Mouse (Mus musculus) kidney, postnatal 4 days (tissue): Measurements from ENCODE around the gene Rnf17.
A peak's percentile ranks its signal among the peaks of the same experiment; 100 is the strongest.

Source experiments
- DNase-seq, 2 experiments: peaks; one replicate each; pipeline ENCODE4 v3.0.0; 2021; ENCODE audit warnings: mixed read lengths in 2 of 2

Gene Rnf17

GRCm38 (mm10) chr14:56402311-56403071, at the start of gene Rnf17:
Rnf17 (plus strand) TSS chr14:56402581.
- DNase-seq = no peak

GRCm38 (mm10) chr14:56354803-56355202, 47.6 kb upstream of the Rnf17 start:
- no peak for DNase-seq

- DNase-seq = no peak
Observed at GRCm38 (mm10) chr14:56355396-56355795, 47.0 kb upstream of the Rnf17 start.

- no peak for DNase-seq
Observed at GRCm38 (mm10) chr14:56356196-56356595, 46.2 kb upstream of the Rnf17 start.

- no peak for DNase-seq
Observed at GRCm38 (mm10) chr14:56358422-56358821, 44.0 kb upstream of the Rnf17 start.

GRCm38 (mm10) chr14:56359131-56359530, 43.2 kb upstream of the Rnf17 start:
- DNase-seq = no peak

GRCm38 (mm10) chr14:56364711-56365237, 37.6 kb upstream of the Rnf17 start, which contains the start of gene Atp12a:
Atp12a (plus strand) TSS chr14:56365068.
- DNase-seq = peak; percentile 39 to 55

GRCm38 (mm10) chr14:56365292-56365691, 37.1 kb upstream of the Rnf17 start:
- DNase-seq = no peak

GRCm38 (mm10) chr14:56366712-56367111, 35.7 kb upstream of the Rnf17 start:
- DNase-seq = peak; percentile 63 to 69

- peak; percentile 49 for DNase-seq
Observed at GRCm38 (mm10) chr14:56368834-56369233, 33.5 kb upstream of the Rnf17 start.

- DNase-seq = peak; percentile 87 to 90
Observed at GRCm38 (mm10) chr14:56375731-56376130, 26.6 kb upstream of the Rnf17 start.

- DNase-seq = no peak
Observed at GRCm38 (mm10) chr14:56377745-56378144, 24.6 kb upstream of the Rnf17 start.

- DNase-seq = no peak
Observed at GRCm38 (mm10) chr14:56379336-56379735, 23.0 kb upstream of the Rnf17 start.

- DNase-seq = no peak
Observed at GRCm38 (mm10) chr14:56382366-56382765, 20.0 kb upstream of the Rnf17 start.

GRCm38 (mm10) chr14:56390247-56390646, 12.1 kb upstream of the Rnf17 start:
- no peak for DNase-seq

- no peak for DNase-seq
Observed at GRCm38 (mm10) chr14:56393704-56394312, 8.6 kb upstream of the Rnf17 start.

GRCm38 (mm10) chr14:56398001-56398400, 4.4 kb upstream of the Rnf17 start:
- DNase-seq = peak; percentile 60

GRCm38 (mm10) chr14:56403072-56403375, 643 bp downstream of the Rnf17 start:
- DNase-seq = no peak

- DNase-seq = no peak
Observed at GRCm38 (mm10) chr14:56462090-56462489, 59.7 kb downstream of the Rnf17 start.

- DNase-seq = no peak
Observed at GRCm38 (mm10) chr14:56462729-56463128, 60.3 kb downstream of the Rnf17 start.

GRCm38 (mm10) chr14:56468145-56468544, 65.8 kb downstream of the Rnf17 start:
- DNase-seq = peak; percentile 4 to 9

GRCm38 (mm10) chr14:56489806-56490205, 87.4 kb downstream of the Rnf17 start:
- no peak for DNase-seq

GRCm38 (mm10) chr14:56502407-56502806, 100.0 kb downstream of the Rnf17 start:
- DNase-seq = no peak

- no peak for DNase-seq
Observed at GRCm38 (mm10) chr14:56506743-56507142, 104.4 kb downstream of the Rnf17 start.
